Mouse (Mus musculus) cortical plate, adult 2 months (tissue): Measurements from ENCODE around the gene Dock8.

Source experiments
- CTCF ChIP-seq: fragments of 200-500 bp; IDR thresholded peaks from 2 replicates; pipeline ENCODE4 v1.5.1; 2011; ENCODE audit warnings: mild to moderate bottlenecking, control low read depth, low read length; ENCODE audit not compliant: insufficient read depth; ENCODE audit errors: extremely low read depth
- POLR2A ChIP-seq: fragments of 200-500 bp; IDR thresholded peaks from 2 replicates; pipeline ENCODE4 v1.6.1; 2011; ENCODE audit warnings: mild to moderate bottlenecking, low read length, control low read depth; ENCODE audit not compliant: insufficient read depth; ENCODE audit errors: extremely low read depth

- TF ChIP-seq CTCF (no peak), POLR2A (no peak)
Observed at GRCm38 (mm10) chr19:25055559-25055958, 56.2 kb downstream of the Dock8 start.
